Mouse (Mus musculus) ES-Bruce4 (cell line): ENCODE results near the gene Rpusd3. TPM values are rescaled to one million over a fixed set of nuclear protein-coding genes. Genes with fewer than 3 reads are reported as not detected.

Experiments
- H3K27ac ChIP-seq: 2 replicates; pipeline ENCODE4 v1.5.1; 2012; ENCODE audit warnings: low read length, inconsistent platforms; ENCODE audit not compliant: insufficient read depth
- H3K27me3 ChIP-seq: 2 replicates; pipeline ENCODE4 v1.6.1; 2012; ENCODE audit warnings: mild to moderate bottlenecking, low read length, inconsistent platforms; ENCODE audit not compliant: control insufficient read depth, poor library complexity, insufficient read depth, severe bottlenecking
- H3K36me3 ChIP-seq: 2 replicates; pipeline ENCODE4 v1.6.1; 2012; ENCODE audit warnings: inconsistent platforms, mild to moderate bottlenecking, low read length, moderate library complexity; ENCODE audit not compliant: control insufficient read depth, poor library complexity, insufficient read depth, severe bottlenecking
- H3K4me1 ChIP-seq: one replicate; pipeline ENCODE4 v1.8.1; 2011; ENCODE audit warnings: low read length; ENCODE audit not compliant: control insufficient read depth, insufficient read depth
- H3K4me3 ChIP-seq: 2 replicates; pipeline ENCODE4 v1.5.1; 2011; ENCODE audit warnings: low read depth, mild to moderate bottlenecking, low read length
- H3K9ac ChIP-seq: 2 replicates; pipeline ENCODE4 v1.6.1; 2012; ENCODE audit warnings: low read depth, mild to moderate bottlenecking, inconsistent platforms; ENCODE audit not compliant: poor library complexity, severe bottlenecking
- H3K9me3 ChIP-seq: replicated peaks from 2 replicates; pipeline ENCODE4 v1.6.1; 2012; ENCODE audit warnings: mild to moderate bottlenecking, low read length, inconsistent platforms; ENCODE audit not compliant: control insufficient read depth, poor library complexity, insufficient read depth, severe bottlenecking
- POLR2A ChIP-seq: IDR thresholded peaks from one replicate; pipeline ENCODE4 v1.8.1; 2011; ENCODE audit warnings: low read length; ENCODE audit not compliant: insufficient read depth
- polyA plus RNA-seq: library from polyadenylated mRNA; stranded (reverse); fragments of >200 nt; gene quantifications from 2 replicates; pipeline ENCODE4 v1.2.4, GENCODE M21; 2011; ENCODE audit warnings: low read depth; ENCODE audit not compliant: missing spikeins, insufficient read depth, insufficient read length

Gene Rpusd3
- polyA plus RNA-seq, 1 experiment: 13.8 TPM

DNA sequence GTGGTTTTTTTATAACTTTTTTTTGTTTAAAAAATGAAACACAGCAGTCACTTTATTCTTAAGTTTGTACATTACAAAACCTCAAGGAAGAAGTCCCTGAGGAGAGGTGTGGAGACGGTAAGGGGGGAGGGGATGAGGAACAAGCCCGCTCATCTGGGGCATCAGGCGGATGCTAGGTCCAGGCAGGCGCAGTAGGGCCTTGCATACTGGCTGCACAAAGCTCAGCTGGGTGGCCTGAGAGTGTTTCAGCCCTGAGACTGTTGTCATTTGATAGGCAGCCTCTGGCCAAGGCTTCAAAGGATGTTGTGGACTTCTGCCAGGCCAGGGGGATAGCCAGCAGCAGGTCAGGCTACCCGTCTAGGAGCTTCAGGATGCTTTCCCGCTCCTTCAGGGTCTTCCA, 52.5 kb downstream of the Rpusd3 start:
- peaks cover 6% of the 10 kb centered on the region for H3K36me3 ChIP-seq

More for the DNA sequence above, 52.5 kb downstream of the Rpusd3 start:
- no peaks in the 10 kb centered on the region for H3K4me1 ChIP-seq
- no peaks in the 10 kb centered on the region for H3K9me3 ChIP-seq
- H3K27ac ChIP-seq: 0 out of 2 replicates have a peak overlapping the region, but pooled peaks have one; percentile 0
- no peaks in the 10 kb centered on the region for H3K27me3 ChIP-seq
- H3K9ac ChIP-seq: 0 out of 2 replicates have a peak overlapping the region, but pooled peaks have one; percentile 37
- TF ChIP-seq POLR2A: no peak
- peak overlapping the region; percentile 14 for H3K4me3 ChIP-seq

Other genes with a start within 250 kb of the Rpusd3 start
- 1.7 and 2.5 TPM in 2 replicates for gene Lhfpl4, start 224.0 kb downstream of the Rpusd3 start, polyA plus RNA-seq
- 58.8 and 62.4 TPM in 2 replicates for gene Mtmr14, start 181.5 kb downstream of the Rpusd3 start, polyA plus RNA-seq
- 3.7 and 5.3 TPM in 2 replicates for gene Cpne9, start 137.0 kb downstream of the Rpusd3 start, polyA plus RNA-seq
- gene Brpf1, start 112.2 kb downstream of the Rpusd3 start, polyA plus RNA-seq: 26.7 and 27.0 TPM in 2 replicates
- gene Ogg1, start 92.4 kb downstream of the Rpusd3 start, polyA plus RNA-seq: 24.2 and 26.8 TPM in 2 replicates
- 7.6 and 7.7 TPM in 2 replicates for gene Camk1, start 75.4 kb downstream of the Rpusd3 start, polyA plus RNA-seq
- 41.0 and 41.4 TPM in 2 replicates for gene Tada3, start 41.5 kb downstream of the Rpusd3 start, polyA plus RNA-seq
- gene Arpc4, start 41.2 kb downstream of the Rpusd3 start, polyA plus RNA-seq: 120 and 130 TPM in 2 replicates
- gene Ttll3, start 30.1 kb downstream of the Rpusd3 start, polyA plus RNA-seq: 2.9 and 3.8 TPM in 2 replicates
- not detected in 2 replicates for gene Cidec, start 16.4 kb upstream of the Rpusd3 start, polyA plus RNA-seq
- gene Jagn1, start 23.2 kb upstream of the Rpusd3 start, polyA plus RNA-seq: 30.0 and 34.3 TPM in 2 replicates
- gene Il17re, start 39.1 kb upstream of the Rpusd3 start, polyA plus RNA-seq: 3.1 and 4.9 TPM in 2 replicates
- gene Il17rc, start 52.1 kb upstream of the Rpusd3 start, polyA plus RNA-seq: 3.3 TPM in 2 replicates
- 23.2 and 30.7 TPM in 2 replicates for gene Creld1, start 64.0 kb upstream of the Rpusd3 start, polyA plus RNA-seq
- 0.51 TPM in 1 of 2 replicates, not detected in the other for gene Prrt3, start 82.6 kb upstream of the Rpusd3 start, polyA plus RNA-seq
- gene Emc3, start 112.3 kb upstream of the Rpusd3 start, polyA plus RNA-seq: 28.4 and 33.5 TPM in 2 replicates
- gene Fancd2, start 112.3 kb upstream of the Rpusd3 start, polyA plus RNA-seq: 76.2 and 85.4 TPM in 2 replicates
- gene Fancd2os, start 181.4 kb upstream of the Rpusd3 start, polyA plus RNA-seq: not detected in 2 replicates
- 96.3 and 105 TPM in 2 replicates for gene Brk1, start 185.4 kb upstream of the Rpusd3 start, polyA plus RNA-seq
- 12.9 and 22.0 TPM in 2 replicates for gene Vhl, start 204.6 kb upstream of the Rpusd3 start, polyA plus RNA-seq
- gene Irak2, start 219.1 kb upstream of the Rpusd3 start, polyA plus RNA-seq: 6.6 and 10.1 TPM in 2 replicates